Mouse (Mus musculus) right cerebral cortex, postnatal 10 days (tissue): ENCODE measurements around the gene Cyp4x1.
"Not testable (repeated sequence)": the region's sequence is repeated elsewhere in the genome, so short reads cannot be mapped to it uniquely, and the experiment has no call there.

Source experiments
- DNase-seq, 2 experiments: peaks; one replicate each; pipeline ENCODE4 v3.0.0; 2021; ENCODE audit warnings: low spot score in 2 of 2

Cyp4x1 gene

GRCm38 (mm10) chr4:115133621-115134295 lies at the start of gene Cyp4x1:
Gene Cyp4x1 (minus strand): TSS chr4:115134281.
- DNase-seq, result peak; percentile 90 to 92

- not testable (repeated sequence) for DNase-seq
These were observed 42.1 kb upstream of the Cyp4x1 start for GRCm38 (mm10) chr4:115176201-115176600.

- DNase-seq, result no peak
These were observed 40.7 kb upstream of the Cyp4x1 start for GRCm38 (mm10) chr4:115174694-115175353.

GRCm38 (mm10) chr4:115158963-115159362 lies 24.9 kb upstream of the Cyp4x1 start:
- DNase-seq, result not testable (repeated sequence)

- no peak for DNase-seq
These were observed 20.6 kb upstream of the Cyp4x1 start for GRCm38 (mm10) chr4:115154723-115155122.

GRCm38 (mm10) chr4:115134296-115134630 lies 182 bp upstream of the Cyp4x1 start:
- DNase-seq, result no peak

GRCm38 (mm10) chr4:115133085-115133484 lies 996 bp downstream of the Cyp4x1 start:
- DNase-seq, result peak; percentile 23 to 32

GRCm38 (mm10) chr4:115124713-115125112 lies 9.4 kb downstream of the Cyp4x1 start:
- DNase-seq, result no peak

- no peak for DNase-seq
These were observed 10.6 kb downstream of the Cyp4x1 start for GRCm38 (mm10) chr4:115123507-115123906.

GRCm38 (mm10) chr4:115121608-115122007 lies 12.5 kb downstream of the Cyp4x1 start:
- no peak for DNase-seq

GRCm38 (mm10) chr4:115121162-115121561 lies 12.9 kb downstream of the Cyp4x1 start:
- no peak for DNase-seq

- no peak for DNase-seq
These were observed 14.4 kb downstream of the Cyp4x1 start for GRCm38 (mm10) chr4:115119642-115120041.

GRCm38 (mm10) chr4:115113266-115113665 lies 20.8 kb downstream of the Cyp4x1 start:
- DNase-seq, result no peak

- DNase-seq, result no peak
These were observed 22.9 kb downstream of the Cyp4x1 start for GRCm38 (mm10) chr4:115111167-115111566.

- no peak for DNase-seq
These were observed 30.6 kb downstream of the Cyp4x1 start for GRCm38 (mm10) chr4:115103510-115103909.

- peak; percentile 84 to 85 for DNase-seq
These were observed 32.4 kb downstream of the Cyp4x1 start for GRCm38 (mm10) chr4:115101682-115102081.

GRCm38 (mm10) chr4:115097146-115097496 lies 37.0 kb downstream of the Cyp4x1 start:
- peak; percentile 29 to 53 for DNase-seq

- DNase-seq, result no peak
These were observed 37.5 kb downstream of the Cyp4x1 start for GRCm38 (mm10) chr4:115096435-115097145.

GRCm38 (mm10) chr4:115095671-115096434 lies 38.2 kb downstream of the Cyp4x1 start:
- no peak for DNase-seq

- no peak for DNase-seq
These were observed 40.0 kb downstream of the Cyp4x1 start for GRCm38 (mm10) chr4:115094056-115094455.

- no peak for DNase-seq
These were observed 40.7 kb downstream of the Cyp4x1 start for GRCm38 (mm10) chr4:115093331-115093864.

- DNase-seq, result no peak
These were observed 42.3 kb downstream of the Cyp4x1 start for GRCm38 (mm10) chr4:115091806-115092205.
